Mouse (Mus musculus) naive thymus-derived CD4-positive, alpha-beta T cell, adult 2 months (primary cell): ENCODE results near the gene Pccb.

ENCODE experiments used
- DNase-seq: peaks from one replicate; pipeline ENCODE4 v3.0.0-alpha.2; 2011; ENCODE audit warnings: low read depth

The Pccb gene

GRCm38 (mm10) chr9:101045710-101046338 is 11.1 kb upstream of the Pccb start:
- no peak for DNase-seq

DNA sequence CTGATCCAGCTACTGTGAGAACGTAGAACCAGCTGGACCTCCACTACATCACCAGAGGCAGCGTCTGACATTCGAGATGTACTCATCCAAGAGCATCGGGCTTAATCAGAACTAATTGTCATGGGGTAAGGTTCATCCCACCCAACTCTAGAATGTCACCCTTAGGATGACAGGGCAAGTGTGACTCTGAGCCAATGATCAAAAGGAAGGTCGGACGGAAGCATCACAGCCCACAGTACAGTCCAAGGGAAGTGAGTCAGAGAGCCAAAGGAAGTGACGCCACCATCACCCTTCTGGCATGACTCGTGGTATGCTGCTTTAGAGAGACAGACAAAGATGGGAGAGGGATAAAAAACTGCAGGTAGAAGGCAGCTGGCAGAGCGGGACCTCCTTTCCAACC is 7.6 kb upstream of the Pccb start:
- DNase-seq = no peak

DNA sequence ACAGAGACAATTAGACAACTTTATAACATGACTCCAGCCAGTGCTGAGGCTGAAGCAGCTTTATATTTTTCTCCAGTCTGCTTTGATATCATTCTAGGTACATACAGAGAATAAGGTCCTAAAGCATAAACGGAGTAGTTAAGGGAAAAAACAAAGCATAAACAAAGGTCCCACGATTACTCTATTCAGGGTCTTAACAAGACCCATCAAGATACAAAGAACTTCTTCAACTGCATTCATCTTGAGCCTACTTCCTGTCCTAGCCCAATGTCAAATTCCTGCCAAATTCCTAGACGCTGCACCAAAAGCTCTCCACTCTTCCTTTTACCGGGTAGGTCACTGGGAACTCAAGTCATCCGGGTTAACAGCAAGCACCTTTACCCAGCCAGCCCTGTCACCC is 6.8 kb upstream of the Pccb start:
- DNase-seq = no peak

DNA sequence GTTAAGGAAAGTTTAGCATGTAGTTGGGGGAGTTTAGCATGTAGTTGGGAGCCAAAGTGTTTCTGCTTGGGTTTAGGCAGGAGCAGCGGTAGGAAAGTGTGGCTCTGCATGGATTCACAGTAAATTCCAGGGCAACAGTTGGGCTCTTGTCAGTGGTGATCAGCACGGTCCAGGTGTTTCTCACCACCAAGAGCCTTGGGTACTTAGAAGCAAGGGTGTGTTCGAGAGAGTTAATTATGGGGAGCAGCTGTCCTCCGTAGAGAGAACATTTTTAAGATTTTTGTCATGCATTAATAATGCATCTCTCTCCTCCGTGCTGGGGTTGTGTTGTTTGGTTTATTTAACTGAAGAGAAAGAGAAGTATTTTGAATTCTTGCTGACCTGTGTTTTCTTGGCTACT is 3.9 kb upstream of the Pccb start:
- no peak for DNase-seq

DNA sequence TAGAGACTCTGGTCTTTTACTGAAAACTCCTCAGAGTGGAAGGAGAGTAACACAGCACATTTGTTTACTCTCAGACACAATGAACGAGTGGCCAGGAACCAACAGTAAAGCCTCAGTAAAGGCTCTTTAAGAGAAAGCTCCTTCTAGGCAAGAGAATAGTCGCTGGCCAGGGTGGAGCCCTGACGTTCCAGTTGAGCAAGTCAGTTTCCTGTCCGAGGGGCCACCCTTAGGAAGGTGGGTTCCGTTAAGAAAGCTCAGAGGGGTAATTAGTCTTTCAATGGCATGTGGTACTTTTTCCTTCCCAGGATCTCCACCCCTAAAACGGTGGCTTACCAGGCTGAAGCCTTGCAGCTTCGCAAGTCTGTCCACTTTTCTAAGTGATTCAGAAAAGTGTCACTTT is 2.7 kb upstream of the Pccb start:
- DNase-seq = no peak

- DNase-seq = no peak
These were observed 2.2 kb upstream of the Pccb start for GRCm38 (mm10) chr9:101036876-101037275.

- no peak for DNase-seq
These were observed 1.3 kb upstream of the Pccb start for GRCm38 (mm10) chr9:101035836-101036596.

DNA sequence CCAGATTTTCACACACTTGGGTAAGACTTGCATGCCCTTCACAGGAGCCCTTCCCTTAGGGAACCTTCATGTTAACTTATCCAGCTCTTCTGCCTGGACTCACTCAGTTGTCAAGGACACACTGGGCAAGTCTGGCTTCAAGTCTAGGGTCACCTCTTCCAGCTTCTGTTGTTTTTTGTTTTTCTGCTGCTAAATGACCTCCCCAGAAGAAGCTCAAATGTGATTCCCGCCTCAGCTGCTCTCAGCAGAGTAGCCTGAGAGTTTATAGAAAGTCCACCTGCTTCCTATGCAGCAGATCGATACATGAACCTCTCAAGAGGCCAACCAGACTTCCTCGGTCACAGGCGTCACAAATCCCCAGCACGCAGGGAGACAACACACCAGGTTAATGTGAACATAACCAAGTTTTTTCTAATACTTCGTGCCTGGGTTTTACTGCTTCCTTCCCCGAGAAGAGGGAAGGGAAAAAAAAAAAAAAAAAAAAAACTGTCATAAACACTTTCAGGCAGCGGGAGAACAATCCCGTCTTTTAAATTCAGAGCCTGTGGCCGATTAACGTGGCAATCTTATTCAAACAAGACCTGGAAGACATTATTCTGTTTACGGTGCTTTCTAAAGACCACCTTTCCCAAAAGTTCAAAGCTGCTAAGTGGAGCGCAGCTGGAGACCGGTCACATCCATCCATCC is 794 bp downstream of the Pccb start:
- no peak for DNase-seq

DNA sequence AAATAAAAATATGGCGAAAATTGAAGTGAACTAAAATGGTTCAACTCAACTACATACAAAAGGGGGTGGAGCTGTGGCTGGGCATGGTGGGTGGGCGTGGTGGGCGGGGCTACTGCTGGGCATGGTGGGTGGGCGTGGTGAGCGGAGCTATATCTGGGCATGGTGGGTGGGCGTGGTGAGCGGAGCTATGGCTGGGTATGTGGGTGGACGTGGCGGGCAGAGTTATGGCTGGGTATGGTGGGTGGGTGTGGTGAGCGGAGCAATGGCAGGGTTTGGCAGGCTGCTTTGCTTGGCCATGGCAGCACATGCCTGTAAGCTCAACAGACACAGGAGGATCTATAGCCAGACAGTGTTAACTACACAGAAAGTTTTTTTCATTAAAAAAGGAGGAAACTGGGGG is 15.9 kb downstream of the Pccb start:
- DNase-seq = no peak

DNA sequence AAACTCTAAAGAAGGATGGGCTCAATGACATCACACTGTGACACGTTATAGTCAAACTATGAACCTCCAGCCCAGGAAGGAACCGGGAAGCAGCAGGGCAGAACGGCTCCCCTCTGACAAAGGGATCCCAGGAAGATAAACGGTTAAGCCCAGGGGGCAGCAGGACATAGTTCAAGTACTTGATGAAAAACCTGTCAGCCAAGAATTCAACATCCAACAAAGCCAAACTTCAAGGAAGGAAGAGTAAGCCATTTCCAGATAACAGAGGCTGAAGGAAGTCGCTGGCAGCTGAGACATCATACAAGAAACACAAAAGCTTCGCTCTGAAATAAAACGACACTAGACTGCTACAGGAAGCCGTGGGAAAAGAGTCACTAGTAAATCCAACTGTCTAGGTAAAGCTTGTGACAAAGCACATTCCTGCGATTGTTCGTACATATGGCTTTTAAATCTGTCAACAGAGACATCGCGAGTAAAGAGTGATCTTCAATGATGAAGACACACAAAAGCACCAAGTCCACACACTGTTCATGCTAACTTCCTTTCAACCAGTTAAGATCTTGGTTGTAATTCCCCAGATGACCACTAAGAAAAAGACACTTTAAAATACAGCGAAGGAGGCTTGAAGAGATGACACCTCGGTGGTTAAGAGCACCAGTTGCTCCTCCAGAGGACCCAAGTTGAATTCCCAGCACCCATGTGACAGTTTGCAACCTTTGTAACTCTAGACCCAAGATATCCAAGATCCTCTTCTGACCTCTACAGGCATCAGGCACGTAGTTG is 16.8 kb downstream of the Pccb start:
- DNase-seq = peak; percentile 47

DNA sequence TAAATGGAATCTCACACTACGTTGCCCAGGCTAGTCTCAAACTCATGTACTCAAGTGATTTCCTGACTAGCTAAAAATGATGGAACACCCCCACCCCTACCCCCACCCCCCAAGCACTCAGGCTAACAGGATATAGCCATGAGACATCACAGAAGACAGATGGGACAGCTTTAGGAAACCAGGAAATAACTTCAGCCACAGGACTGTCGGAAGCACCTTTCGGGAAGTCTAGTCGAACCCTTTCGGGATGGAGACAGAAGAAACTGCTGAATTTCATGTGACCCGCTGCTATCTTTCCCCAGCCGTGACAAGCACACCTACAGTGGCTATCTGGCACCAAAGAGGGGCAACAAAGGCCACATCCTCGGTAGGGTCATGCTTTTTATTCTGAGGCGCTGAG is 19.4 kb downstream of the Pccb start:
- DNase-seq = no peak

- no peak for DNase-seq
These were observed 22.3 kb downstream of the Pccb start for GRCm38 (mm10) chr9:101012433-101012832.

DNA sequence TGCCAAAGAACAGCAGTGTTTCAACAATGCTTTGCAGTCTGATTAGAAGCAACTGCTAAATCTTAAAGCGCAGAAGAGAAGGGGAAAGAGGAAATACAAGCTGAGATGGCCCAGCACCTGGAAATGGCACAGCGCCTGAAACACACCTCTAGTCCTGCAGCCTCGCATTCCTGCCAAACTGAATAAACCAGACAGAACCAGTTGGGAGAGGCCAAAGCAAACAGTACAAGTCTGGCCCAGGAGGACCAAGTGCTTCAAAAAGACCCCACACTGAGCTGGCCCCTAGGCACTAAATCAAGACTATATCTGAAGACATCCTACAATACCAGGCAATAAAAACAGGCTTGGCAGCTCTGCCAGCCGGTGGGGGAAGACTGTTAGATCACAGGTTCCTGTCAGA is 28.8 kb downstream of the Pccb start:
- DNase-seq = no peak

GRCm38 (mm10) chr9:101003302-101003701 is 31.4 kb downstream of the Pccb start:
- DNase-seq = no peak

GRCm38 (mm10) chr9:101002841-101003240 is 31.9 kb downstream of the Pccb start:
- DNase-seq = no peak

GRCm38 (mm10) chr9:101002053-101002452 is 32.6 kb downstream of the Pccb start:
- peak; percentile 47 for DNase-seq

DNA sequence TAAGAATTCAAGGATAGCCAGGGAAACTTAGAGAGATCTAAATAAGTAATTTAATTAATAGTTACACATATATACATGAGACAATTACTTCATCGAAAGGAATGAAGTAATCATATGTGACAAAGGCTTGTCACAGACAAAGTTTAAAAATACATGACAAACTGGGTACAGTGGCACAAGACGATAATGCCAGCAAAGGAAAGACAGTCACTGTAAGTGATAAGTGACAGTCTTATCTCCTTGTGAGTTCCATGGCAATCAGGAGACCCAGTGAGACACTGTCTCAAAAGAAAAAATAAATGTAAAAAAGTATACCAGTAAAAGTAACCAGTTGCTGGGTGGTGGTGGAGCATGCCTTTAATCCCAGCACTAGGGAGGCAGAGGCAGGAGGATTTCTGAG is 37.6 kb downstream of the Pccb start:
- no peak for DNase-seq

- no peak for DNase-seq
These were observed 40.8 kb downstream of the Pccb start for GRCm38 (mm10) chr9:100993937-100994336.

- DNase-seq = no peak
These were observed 42.5 kb downstream of the Pccb start for GRCm38 (mm10) chr9:100992191-100992590.

- no peak for DNase-seq
These were observed 43.4 kb downstream of the Pccb start for GRCm38 (mm10) chr9:100991321-100991720.

GRCm38 (mm10) chr9:100990609-100991008 is 44.1 kb downstream of the Pccb start:
- no peak for DNase-seq

DNA sequence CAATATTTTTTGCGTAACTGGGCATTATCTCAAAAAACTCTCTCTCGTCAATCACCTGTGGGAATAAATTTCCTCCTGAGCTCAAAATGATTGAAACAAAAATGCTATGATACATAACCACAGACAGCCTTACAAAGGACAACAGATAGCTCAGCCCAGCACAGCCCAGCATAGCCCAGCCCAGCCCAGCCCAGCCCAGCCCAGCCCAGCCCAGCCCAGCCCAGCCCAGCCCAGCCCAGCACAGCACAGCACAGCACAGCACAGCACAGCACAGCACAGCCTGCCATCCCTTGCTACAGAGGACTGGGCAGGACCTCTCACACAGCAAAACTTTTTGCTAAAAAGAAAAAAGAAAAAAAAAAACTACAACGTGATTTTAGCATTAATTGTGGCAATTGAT is 46.8 kb downstream of the Pccb start:
- no peak for DNase-seq

DNA sequence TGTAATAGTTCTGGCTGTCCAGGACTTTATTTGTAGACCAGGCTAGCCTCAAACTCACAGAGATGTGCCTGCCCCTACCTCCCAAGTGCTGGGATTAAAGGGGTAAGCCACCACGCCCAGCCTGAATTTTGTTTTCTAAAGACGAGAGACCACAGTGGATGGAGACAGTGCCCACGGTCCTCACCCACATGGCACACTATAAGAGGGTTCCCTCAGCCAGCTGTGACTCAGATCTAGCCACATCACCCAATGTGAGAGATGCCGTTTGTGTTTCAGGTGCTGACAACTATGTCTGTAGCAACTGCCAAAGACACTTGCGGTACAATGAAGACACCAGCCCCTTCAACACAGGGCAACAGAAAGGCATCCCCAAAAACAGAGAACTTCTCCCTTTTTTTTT is 47.7 kb downstream of the Pccb start:
- no peak for DNase-seq
